Mouse (Mus musculus) 3T3-L1 (cell line): ENCODE measurements around the gene Gltpd2.
"Not testable (repeated sequence)": the region's sequence is repeated elsewhere in the genome, so short reads cannot be mapped to it uniquely, and the experiment has no call there.

Experiments
- DNase-seq: peaks from one replicate; pipeline ENCODE4 v3.0.0-alpha.2; 2015; ENCODE audit warnings: low read depth, low spot score

The Gltpd2 gene

GRCm38 (mm10) chr11:70516352-70516751 is 2.6 kb upstream of the Gltpd2 start:
- peak; percentile 71 for DNase-seq

- DNase-seq = no peak
Observed at GRCm38 (mm10) chr11:70518436-70518835, 560 bp upstream of the Gltpd2 start.

GRCm38 (mm10) chr11:70520178-70520769 is 1.3 kb downstream of the Gltpd2 start:
- DNase-seq = no peak

DNA sequence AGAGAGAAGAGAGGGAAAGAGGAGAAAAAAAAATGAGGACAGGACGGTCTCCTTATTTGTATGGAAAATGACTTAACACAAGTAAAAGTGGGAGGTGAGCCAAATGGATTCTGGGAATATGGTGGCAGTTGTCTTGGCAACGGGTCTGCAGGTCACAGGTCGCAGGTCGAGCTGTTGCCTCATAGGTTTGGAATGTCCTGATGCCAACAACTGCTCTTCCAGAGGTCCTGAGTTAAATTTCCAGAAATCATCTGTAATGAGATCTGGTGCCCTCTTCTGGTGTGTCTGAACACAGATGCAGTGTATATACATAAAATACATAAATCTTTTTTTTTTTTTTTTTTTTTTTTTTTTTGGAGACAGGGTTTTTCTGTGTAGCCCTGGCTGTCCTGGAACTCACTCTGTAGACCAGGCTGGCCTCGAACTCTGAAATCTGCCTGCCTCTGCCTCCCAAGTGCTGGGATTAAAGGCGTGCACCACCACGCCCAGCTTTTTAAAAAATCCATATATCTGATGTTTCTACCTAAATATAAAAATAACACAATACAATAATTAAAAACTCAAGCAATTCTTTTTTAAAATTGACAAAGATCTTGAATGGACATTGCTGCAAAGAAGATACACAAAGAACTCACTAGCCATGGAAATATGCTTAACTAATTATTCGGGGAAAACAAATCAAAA is 4.5 kb downstream of the Gltpd2 start:
- DNase-seq = peak; percentile 68

DNA sequence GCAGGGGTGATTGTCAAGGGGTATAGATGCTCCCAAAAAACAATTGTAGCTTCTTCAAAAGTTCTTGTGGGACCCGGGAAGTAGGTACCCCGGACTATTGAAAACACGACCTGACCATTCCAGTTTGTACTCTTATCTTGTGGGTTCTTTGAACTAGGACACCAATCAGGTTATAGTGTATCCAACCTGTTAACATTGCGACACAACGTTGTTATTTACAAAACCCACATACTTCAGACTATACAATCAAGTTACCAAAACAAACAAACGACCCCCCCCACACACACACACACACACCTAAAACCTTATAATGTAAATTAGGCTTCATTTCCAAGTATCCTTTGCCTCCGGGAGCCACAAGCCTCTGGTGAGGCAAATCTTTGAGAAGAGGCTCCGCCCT is 5.8 kb downstream of the Gltpd2 start:
- DNase-seq = no peak

GRCm38 (mm10) chr11:70525184-70525678 is 6.2 kb downstream of the Gltpd2 start, which contains the start of gene Psmb6:
Gene Psmb6 (plus strand): TSS chr11:70525367.
- peak; percentile 98 for DNase-seq

GRCm38 (mm10) chr11:70525726-70526125 is 6.7 kb downstream of the Gltpd2 start:
- DNase-seq = peak; percentile 59

DNA sequence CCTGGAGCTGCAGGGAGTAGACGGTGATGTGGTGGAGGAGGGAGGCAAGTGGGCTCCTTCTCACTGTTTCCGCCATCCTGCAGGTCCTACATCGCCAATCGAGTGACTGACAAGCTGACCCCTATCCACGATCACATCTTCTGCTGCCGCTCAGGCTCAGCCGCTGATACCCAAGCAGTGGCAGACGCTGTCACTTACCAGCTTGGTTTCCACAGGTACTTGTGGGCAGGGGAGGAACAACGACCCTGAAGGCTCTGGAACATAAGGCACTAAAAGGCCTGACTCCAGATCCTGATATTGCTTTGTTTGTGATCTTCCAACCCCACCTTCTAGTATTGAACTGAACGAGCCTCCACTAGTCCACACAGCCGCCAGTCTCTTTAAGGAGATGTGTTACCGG is 7.2 kb downstream of the Gltpd2 start:
- DNase-seq = no peak

- DNase-seq = no peak
Observed at GRCm38 (mm10) chr11:70528610-70529009, 9.6 kb downstream of the Gltpd2 start.

- DNase-seq = not testable (repeated sequence)
Observed at GRCm38 (mm10) chr11:70531065-70531464, 12.1 kb downstream of the Gltpd2 start.

DNA sequence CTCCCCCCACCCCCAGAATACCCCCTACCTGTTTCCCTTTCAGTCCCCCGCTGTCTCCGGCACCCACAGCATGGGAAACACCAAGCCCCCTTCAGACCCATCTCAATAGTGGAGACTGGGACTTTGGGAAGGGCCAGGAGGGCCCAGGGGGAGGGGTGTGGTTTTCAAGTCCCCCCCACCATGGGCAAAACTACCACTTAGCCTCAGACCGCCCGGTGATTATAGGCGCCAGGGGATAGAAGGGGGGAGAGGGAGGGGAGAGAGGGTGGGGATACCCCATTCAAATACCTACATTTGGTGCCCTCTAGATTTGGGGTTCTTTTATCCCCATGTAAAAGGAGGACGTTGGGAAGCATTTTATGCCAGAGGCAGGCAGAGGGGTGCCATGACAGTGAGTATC is 13.8 kb downstream of the Gltpd2 start, which contains the start of gene Gm40193:
Gm40193 (minus strand) TSS at position 101 of the 400 bp plus-strand sequence.
- no peak for DNase-seq

DNA sequence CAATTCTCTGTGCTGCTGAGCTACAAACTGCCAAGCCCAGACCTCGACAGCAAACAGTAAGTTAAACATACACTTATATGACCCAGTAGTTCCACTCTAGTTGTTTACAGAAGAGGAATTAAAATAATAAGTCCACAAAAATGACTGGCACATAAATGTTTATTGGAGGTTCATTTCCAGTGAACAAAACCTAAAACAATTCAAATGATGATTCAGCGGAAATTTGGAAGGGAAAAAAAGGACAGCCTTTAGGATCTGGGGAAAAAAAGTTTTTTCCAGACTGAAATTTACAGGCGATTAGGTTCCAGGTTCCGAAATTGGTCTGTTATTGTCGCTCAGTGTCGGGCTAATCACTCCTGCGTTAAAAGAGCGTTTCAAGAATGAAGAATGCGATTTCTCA is 20.4 kb downstream of the Gltpd2 start:
- DNase-seq = no peak

DNA sequence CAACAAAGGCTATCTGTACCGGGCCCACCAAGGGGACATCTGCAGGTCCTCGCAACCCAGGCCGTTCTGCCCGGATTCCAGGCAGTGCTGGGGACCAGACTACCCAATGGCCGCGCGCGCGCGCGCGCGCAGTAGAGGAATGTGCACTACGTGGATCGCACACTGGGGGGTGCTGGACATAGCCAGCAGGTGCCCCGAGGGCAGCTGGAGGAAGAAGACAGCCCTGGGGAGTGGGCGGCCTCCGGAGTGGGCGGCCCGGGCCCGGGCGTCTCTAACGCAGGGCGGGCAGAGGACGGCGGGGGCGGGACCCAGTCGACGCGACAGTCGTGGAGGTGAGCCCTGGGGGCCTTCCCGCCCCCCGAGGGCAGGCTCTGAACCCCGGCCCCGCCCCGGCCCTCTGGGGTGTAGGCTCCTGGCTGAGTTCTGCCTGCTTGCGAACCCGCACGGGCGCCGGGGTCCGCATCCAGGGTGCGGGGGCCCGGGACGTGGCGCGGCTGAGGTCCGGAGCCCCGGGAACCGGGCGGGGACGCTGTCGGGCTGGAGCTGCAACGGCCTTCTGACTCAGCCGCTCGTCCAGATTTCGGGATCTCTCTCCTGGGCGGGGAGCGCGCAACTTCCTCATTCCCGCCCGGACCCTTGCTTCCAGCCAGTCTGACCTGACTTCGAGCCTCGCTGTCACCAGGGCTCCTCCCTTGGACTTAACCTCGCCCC is 21.0 kb downstream of the Gltpd2 start, which contains the start of gene Pld2:
Pld2 (plus strand) TSS at position 188 of the 711 bp plus-strand sequence.
- DNase-seq = peak; percentile 88

- DNase-seq = no peak
Observed at GRCm38 (mm10) chr11:70540928-70541327, 21.9 kb downstream of the Gltpd2 start.

- DNase-seq = no peak
Observed at GRCm38 (mm10) chr11:70541415-70541814, 22.4 kb downstream of the Gltpd2 start.

DNA sequence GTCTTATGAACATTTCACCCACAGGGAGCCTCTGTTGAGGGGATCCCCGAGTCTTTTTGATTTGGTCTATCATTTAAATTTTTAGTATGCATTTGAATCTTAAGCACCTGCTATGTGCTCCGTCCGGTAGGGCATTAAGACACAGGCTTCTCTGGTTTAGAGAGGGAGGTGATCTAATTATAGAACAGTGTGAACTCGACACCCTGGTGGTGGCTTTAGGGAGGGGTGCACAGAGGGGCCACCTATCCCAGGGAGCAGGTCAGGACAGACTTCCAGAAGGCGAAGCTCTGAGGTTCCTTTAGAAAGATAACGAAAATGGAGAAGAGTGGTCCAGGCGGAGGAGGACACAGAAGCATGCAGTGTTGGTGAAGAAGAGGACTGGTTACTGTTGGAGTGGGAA is 25.5 kb downstream of the Gltpd2 start:
- DNase-seq = no peak

GRCm38 (mm10) chr11:70551526-70551925 is 32.5 kb downstream of the Gltpd2 start:
- no peak for DNase-seq

DNA sequence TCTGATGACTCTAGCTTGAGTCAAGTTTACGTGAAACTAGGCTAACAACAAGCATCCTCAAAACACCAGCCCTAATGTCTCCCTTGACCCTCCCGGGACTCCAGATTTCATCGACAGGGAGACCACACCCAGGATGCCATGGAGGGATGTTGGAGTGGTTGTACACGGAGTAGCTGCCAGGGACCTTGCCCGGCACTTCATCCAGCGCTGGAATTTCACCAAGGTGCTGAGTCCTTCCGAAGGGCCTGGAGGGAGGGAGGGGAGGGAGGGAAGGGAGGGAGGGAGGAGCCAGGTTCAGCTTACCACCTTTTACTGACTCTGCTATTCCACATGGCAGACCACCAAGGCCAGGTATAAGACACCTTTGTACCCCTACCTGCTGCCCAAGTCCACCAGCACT is 34.9 kb downstream of the Gltpd2 start:
- peak; percentile 23 for DNase-seq

DNA sequence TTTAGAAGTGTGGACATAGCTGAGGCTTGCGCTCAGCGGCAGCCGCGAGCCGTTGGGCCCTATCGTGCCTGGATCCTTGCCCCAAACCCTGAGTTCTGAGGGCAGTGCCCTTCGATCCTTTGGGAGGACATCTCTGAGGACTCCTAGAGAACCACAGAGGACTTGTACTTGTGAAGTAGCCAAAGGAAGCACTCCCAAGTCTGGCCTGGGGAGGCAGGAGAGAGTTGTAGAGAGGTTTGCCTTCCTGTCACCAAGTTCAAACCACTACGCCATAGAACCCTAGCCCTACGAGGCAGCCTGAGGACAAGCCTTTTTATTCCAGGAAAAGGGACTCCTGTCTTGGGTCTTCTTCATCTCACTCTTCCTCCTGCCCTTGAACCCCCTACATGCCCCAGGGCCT is 38.5 kb downstream of the Gltpd2 start:
- no peak for DNase-seq

- DNase-seq = peak; percentile 80
Observed at GRCm38 (mm10) chr11:70561937-70562286, 42.9 kb downstream of the Gltpd2 start.

DNA sequence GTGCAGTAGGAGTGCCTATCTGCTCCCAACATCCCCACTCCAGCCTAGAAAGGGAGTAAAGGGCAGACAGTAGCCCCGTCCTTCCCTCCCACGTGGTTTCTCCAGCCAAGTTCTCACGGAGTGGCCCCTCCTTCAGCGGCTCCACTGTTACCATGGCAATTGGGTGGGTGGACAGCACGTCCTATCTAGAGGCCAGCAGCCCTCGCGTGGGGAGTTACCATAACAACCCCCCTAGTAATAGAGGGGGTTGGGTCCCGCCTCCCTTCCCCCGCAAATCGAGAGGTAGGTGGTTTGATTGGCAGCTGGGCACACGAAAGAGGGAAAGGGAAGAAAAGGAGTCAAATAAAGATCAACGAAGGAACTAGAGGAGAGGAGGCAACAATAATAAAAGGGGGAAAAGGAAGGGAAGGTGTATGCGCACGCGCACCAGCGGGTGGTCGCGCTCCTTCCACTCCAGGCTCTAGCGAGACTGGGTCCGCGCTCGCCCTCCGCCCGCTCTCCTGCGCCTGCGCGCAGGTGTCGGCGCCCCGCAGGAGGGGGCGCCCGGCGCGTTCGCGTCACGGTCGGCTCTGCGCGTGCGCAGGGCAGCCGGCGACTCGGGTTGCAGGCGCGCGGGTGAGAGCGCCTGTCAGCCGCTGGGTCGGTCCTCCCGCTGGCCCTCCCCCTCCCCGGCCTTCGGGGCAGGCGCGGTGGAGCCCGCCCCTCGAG is 43.4 kb downstream of the Gltpd2 start, which contains the start of gene Mink1:
Mink1 (plus strand) TSS at position 595 of the 708 bp plus-strand sequence.
- peak; percentile 92 for DNase-seq

- no peak for DNase-seq
Observed at GRCm38 (mm10) chr11:70562995-70563469, 44.0 kb downstream of the Gltpd2 start.
